Mouse (Mus musculus) adrenal gland, adult 8-10 months (tissue): Measurements from ENCODE around the gene Camk2b. TPM values are rescaled to one million over a fixed set of nuclear protein-coding genes. Genes with fewer than 3 reads are reported as not detected.

Experiments used
- DNase-seq: peaks from one replicate; pipeline ENCODE4 v3.0.0; 2022
- total RNA-seq, 4 experiments: library from RNA; stranded (reverse); gene quantifications; 2 replicates each; pipeline ENCODE4 v1.2.4; 2022

Gene Camk2b
- total RNA-seq, 4 experiments from 2014 or later: 13.2 to 25.8 (median 20.0) TPM

DNA sequence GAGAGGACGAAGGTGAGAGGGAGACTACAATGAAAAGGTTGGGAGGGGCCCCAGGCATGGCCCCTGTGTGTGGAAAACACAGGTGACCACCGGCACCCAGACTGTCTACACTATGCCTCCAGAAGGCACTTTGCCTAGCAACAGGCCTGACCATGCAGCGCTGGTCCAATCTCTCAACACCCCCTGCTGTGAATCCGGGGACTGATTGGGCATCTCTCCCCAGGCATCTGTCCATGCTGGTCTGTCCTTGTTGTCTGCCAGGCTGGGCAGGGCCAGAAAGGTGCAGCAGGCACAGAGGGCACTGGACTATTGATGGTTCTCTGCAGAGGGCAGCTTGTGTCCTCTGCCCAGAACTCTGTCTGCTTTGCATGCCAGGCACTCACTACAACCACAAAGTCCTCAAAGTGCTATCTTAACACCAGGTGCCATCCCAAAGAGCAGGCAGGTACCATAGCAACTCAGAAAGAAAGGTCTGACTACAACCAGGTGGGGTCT lies 16.0 kb downstream of the Camk2b start:
- no peak for DNase-seq

DNA sequence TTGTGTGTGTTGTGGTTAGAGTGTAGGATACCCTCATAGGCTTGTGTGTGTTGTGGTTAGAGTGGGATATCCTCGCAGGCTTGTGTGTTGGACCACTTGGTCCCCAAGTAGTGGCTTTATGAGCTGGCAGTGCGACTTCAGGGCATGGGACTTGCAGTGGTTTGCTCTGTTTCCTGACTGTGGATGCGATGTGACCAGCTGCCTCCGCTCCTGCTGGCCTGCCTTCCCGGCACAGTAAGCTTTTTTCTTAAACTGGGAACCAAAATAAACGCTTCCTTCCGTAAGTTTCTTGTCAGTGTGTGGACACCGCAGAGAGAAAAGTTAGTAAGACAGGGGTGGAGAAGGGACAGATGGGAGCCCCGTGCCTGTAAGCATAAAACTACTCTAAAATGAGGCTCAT lies 18.0 kb downstream of the Camk2b start:
- DNase-seq: no peak

DNA sequence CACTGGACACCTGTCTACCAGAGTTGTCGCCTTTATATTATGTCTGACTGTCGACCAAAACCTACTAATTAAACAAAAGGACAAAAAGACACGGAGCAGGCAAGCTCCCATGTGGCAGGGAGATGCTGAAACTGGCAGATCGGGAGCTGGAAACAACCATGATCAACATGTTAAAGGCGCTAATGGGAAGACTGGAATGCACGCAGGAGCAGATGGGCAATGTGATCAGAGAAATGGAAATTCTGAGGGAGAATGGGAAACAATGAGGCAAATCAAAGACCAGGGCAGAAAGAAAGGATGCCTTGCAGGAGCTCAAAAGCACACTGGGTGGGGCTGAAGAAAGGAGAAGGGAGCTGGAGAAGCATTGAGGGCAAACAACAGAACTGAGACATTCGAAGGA lies 27.2 kb downstream of the Camk2b start:
- no peak for DNase-seq

DNA sequence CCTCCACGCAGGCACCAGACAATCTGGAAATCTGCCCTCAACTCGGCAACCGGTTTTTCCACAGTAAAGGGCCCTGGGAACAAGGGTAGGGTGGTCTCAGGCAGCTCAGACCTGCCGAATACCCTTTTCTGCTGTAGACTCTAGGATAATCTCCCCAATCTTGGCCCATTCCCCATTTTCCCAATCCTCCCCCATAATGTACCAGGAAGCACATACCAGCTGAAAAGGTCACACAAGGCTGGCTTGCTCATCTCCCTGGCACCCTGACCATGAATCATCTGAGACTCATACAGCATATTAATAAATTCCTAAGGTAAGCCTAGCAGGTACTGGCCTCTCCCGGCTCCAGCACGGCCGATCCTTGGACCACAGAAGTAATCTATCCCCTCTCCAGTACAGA lies 28.5 kb downstream of the Camk2b start:
- no peak for DNase-seq

DNA sequence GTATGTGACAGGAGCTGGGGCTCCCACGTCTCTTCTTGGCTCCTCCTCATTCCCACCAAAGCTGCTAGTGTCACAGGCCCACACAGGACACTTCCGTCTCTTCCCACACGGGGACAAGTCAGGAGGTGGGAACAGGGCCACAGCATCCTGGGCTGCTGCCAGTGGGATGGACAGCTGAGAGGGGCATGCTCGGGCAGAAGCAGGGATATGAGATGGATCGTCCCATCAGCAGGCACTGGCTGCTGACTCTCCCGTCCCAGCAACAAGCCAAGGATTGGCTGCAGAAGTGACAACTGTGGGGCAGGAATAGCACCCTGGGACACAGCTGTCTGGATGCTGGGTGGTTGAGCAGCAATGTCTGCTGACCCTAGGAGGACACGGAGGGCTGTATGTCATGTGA lies 29.0 kb downstream of the Camk2b start:
- no peak for DNase-seq

DNA sequence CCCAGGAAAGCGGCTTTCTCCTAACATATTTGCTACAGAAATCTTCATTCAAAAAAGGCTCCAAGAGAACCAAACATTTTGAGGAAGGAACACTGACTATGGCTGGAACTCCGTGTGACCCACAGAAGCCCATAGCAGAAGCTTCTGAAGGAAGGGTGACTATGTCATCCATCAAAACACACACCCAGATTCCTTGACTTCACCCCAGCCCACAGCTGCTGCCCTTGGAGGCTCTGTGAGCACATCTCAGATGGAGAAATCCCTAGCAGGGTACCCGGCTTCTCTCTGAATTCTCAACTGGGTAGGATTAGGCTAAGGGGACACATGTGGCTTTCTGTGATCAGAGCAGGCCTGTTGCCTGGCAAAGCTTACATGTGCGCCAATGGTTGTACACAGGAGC lies 29.7 kb downstream of the Camk2b start:
- DNase-seq: no peak

- DNase-seq: no peak
Measured at GRCm38 (mm10) chr11:6035521-6035920, 30.6 kb downstream of the Camk2b start.

DNA sequence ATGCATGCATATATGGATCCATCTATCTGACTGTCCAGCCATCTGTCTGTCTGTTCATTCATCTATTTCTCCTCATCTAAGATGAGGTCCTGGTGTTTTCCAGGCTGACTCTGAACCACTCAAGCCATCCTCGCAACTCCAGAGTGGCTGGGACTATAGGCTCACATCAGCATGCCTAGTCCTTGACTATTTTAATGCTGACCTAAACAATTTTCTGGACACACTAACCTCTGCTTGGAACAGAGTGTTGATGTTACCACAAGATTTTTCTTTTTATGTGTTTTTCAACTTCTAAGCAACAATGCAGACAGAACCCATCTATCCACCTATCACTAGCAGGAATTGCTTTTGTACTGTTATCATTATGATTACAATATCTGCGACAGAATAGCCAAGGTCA lies 31.4 kb downstream of the Camk2b start:
- no peak for DNase-seq

DNA sequence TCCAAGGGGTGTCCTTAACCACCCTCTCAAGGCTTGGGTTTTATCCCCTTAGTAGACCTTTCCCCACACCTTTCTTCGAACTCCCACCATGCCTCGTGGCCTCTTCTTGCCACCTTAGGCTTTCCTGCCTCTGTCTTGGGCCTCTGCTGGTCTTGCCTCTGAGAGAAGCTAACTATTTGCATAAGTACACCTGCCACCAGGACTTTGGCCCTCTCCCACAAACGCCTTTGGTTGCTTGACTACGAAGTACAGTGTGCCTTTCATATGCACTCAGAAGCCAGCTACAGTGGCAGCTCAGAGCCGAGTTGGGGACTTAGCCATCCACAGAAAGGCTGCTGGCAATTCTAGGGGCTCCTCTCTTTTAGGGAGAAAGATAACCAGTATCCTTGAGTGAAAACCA lies 32.4 kb downstream of the Camk2b start:
- DNase-seq: no peak

GRCm38 (mm10) chr11:6033147-6033546 lies 33.0 kb downstream of the Camk2b start:
- DNase-seq: no peak

- DNase-seq: peak; percentile 75
Measured at GRCm38 (mm10) chr11:6030650-6031049, 35.5 kb downstream of the Camk2b start.

GRCm38 (mm10) chr11:6029790-6030189 lies 36.4 kb downstream of the Camk2b start:
- no peak for DNase-seq

DNA sequence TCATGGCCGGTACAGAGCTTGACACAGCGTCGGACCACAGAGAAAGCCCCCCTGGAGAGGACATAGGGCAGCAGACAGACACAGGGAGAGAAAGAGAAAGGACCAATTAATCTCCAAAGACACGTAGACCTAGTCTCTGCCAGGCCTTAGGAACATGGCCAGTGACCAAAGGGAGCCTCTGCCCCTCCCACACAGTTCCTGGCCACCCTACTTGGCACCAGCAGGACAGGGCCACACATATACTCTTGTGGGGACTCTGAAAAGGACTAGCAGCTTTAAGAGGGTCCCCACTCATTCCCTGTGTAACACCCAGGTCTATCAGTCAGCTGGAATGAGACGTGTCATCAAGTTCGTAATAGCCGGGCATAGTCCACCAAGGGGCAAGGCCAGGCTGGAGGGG lies 37.3 kb downstream of the Camk2b start:
- DNase-seq: no peak

DNA sequence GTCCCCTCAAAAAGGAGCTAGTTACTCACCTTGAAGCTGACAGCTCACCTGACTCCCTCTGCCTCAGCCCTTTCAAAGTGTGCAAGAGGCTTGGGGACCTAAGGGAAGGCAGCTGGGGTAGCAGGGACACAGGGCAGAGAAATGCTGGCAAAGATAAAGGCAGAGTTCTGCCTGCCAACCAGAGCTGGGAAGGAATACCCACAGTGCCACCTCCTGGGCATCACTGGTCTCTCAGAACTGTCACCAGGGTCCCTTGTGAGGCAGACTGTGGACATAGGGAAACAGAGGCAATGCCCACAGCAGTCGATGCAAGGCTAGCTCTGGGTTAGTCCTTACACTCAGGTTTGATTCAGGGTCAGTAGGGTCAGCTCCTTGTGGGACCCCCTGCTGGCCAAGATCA lies 39.8 kb downstream of the Camk2b start:
- DNase-seq: no peak

- DNase-seq: no peak
Measured at GRCm38 (mm10) chr11:6024923-6025652, 41.1 kb downstream of the Camk2b start.

- no peak for DNase-seq
Measured at GRCm38 (mm10) chr11:6020897-6021839, 45.0 kb downstream of the Camk2b start.

- no peak for DNase-seq
Measured at GRCm38 (mm10) chr11:6020360-6020759, 45.8 kb downstream of the Camk2b start.

DNA sequence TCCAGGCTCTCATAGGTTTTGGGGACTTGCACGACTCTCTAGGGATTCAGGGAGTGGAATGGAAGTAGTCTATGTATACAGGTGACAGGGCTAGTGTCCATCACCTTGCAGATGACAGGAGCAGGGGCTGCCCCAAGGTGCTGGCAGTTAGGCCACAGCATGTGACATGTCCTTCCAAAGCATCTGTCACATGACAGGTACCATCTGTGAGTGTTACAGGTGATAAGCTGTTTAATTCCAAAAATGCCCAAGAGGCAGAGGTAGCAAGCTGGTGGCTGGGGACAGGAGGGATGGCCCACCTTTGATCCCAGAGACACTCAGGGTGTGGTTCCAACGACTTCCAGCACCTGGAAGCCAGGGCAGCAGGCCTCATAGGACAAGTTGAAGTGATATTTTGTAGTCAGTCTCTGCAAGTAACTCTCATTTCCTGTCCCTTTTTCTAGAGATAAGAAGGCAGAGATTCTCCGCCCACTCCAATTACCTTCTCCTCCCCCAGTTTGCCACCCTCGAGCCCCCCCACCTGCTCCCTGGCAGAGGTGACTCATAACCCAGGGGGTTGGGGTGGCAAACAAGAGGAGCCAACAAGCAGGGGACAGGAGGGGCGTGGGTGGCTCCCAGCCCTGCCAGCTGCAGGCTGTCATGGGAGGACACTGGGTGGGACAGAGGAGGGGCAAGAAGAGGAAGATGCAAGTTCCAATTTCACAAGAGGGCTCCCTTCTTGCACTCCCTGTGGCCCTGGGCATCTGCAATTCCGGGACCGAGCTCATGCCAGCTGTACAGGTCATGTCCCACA lies 47.7 kb downstream of the Camk2b start:
- no peak for DNase-seq

DNA sequence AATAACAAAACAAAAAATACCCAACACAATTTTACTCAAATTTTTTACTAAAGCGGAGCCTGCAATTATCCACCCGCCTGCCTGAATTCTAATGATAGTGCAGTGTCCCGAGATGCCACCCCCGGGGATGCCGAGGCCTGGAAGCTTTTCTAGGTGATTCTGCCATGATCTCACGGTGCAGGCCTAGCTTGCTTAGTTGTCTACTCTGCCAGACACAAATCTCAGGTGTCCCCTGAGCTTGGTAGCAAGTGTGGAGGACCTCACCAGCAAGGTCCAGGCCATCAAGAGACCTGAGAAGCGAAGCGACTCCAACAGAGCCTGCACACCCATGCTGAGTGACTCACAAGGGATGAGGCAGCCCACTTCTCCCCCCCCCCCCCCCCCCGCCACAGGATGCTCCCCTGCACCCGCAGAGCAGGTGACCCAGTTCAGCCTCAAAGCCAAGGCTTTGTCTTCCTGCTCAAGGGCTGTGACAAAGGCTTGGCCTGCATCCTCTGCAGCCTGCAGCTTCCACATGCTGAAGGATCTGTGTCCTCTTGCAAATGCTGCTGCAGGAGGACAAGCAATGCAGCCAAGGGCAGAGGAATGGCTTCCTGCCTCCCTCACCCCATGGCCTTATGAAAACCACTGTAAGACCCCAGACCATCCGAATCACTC lies 48.5 kb downstream of the Camk2b start:
- no peak for DNase-seq

DNA sequence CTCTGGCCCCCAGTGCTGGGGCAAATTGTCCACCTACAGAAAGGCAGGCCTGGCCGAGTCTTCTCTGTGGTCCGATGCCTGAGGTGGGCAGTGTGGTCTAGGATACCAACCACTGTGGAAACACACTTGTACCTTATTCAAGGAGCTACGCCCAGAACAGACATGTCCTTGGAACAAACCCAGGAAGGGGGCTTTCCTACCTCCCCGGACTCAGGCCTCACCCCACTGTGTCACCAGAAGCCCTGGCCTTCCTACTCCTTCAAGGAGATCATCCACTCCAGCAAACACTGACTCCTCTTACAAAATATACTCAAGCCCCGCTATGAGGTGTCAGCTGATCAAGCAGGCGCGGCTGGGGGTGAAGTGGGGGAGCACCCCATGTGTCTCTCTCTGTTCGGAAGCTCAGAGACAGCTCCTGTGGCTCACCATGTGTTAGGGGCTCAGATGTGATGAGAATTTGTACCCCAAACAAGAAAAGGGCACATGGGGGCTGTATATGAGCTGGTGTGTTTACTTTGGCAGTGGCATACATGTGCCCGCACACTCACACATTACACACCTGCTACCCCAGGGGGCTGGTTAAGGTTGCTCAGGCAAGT lies 49.3 kb downstream of the Camk2b start:
- no peak for DNase-seq

DNA sequence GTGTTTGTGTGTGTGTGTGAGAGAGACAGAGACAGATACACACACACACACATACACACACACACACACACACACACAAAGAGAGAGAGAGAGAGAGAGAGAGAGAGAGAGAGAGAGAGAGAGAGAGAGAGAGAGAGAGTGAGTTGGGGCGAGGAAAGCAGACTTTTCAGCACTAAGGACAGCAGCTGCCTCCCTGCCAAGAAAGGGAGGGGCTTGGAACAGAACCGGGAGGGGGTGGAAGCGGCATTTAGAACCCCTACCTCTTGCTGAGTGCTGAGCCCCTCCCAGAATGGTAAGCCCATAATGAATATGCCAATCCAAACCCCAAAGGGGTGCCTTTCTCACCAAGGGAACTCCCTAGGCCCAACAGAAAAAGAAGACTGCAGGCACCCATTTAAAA lies 49.8 kb downstream of the Camk2b start:
- DNase-seq: no peak

- DNase-seq: peak; percentile 64
Measured at GRCm38 (mm10) chr11:6015011-6015431, 51.1 kb downstream of the Camk2b start.
